Mouse (Mus musculus) MEL (cell line): Measurements from ENCODE around the gene Rheb.

Experiments used
- CHD2 ChIP-seq: IDR thresholded peaks from 2 replicates; pipeline ENCODE4 v1.6.1; 2011; ENCODE audit warnings: low read length, improper control_type of control experiment
- CTCF ChIP-seq, 3 experiments: IDR thresholded peaks in 2 of 3; conservative IDR thresholded peaks in 1 of 3; 2 replicates each; pipeline ENCODE4 v1.5.1; 2011 to 2012; ENCODE audit warnings: low read length in 3 of 3, low read depth in 2 of 3, mild to moderate bottlenecking in 2 of 3, improper control_type of control experiment in 1 of 3, inconsistent platforms in 1 of 3, mixed read lengths in 1 of 3, moderate library complexity in 1 of 3; ENCODE audit not compliant: control insufficient read depth in 1 of 3, insufficient read depth in 1 of 3, poor library complexity in 1 of 3, severe bottlenecking in 1 of 3
- EP300 ChIP-seq, 2 experiments: IDR thresholded peaks; 2 replicates each; pipeline ENCODE4 v1.6.1; 2011; ENCODE audit warnings: improper control_type of control experiment in 2 of 2, low read length in 2 of 2, low read depth in 1 of 2, mild to moderate bottlenecking in 1 of 2
- GATA1 ChIP-seq: IDR thresholded peaks from 2 replicates; pipeline ENCODE4 v1.6.1; 2011; ENCODE audit warnings: low read depth, low read length, improper control_type of control experiment
- MYB ChIP-seq: IDR thresholded peaks from 2 replicates; pipeline ENCODE4 v1.6.1; 2011; ENCODE audit warnings: mild to moderate bottlenecking, low read depth, low read length, improper control_type of control experiment
- NELFE ChIP-seq: IDR thresholded peaks from 2 replicates; pipeline ENCODE4 v1.6.1; 2011; ENCODE audit warnings: low read depth, low read length, improper control_type of control experiment
- POLR2AphosphoS2 ChIP-seq: IDR thresholded peaks from 2 replicates; pipeline ENCODE4 v1.6.1; 2011; ENCODE audit warnings: low read length, improper control_type of control experiment
- TAL1 ChIP-seq: IDR thresholded peaks from 2 replicates; pipeline ENCODE4 v1.6.1; 2012; ENCODE audit warnings: mild to moderate bottlenecking, inconsistent platforms, low read length, moderate library complexity, mixed read lengths
- TCF12 ChIP-seq: IDR thresholded peaks from 2 replicates; pipeline ENCODE4 v1.6.1; 2014; ENCODE audit warnings: low read depth, mild to moderate bottlenecking, inconsistent platforms, low read length, improper control_type of control experiment, moderate library complexity

GRCm38 (mm10) chr5:24859771-24860540 lies 17.5 kb upstream of the Rheb start:
- no peak for TF ChIP-seq POLR2AphosphoS2
- no peak for TF ChIP-seq TAL1
- no peak for TF ChIP-seq CTCF (IDR thresholded peaks at IDR 0.05 in 2 of 3, conservative IDR thresholded peaks at IDR 0.05 in 1 of 3; ENCODE audit: control insufficient read depth in 1 of 3, insufficient read depth in 1 of 3, low read depth in 2 of 3, low read length in 3 of 3, poor library complexity in 1 of 3, severe bottlenecking in 1 of 3)
- peak; percentile 88 for TF ChIP-seq GATA1
- TF ChIP-seq NELFE, result no peak
- TF ChIP-seq EP300 (IDR thresholded peaks at IDR 0.05; ENCODE audit: low read depth in 1 of 2, low read length in 2 of 2), result peak; percentile 78 to 79
- TF ChIP-seq MYB, result peak; percentile 46; the same call in 1 of the 2 replicates
- no peak for TF ChIP-seq CHD2
- peak; percentile 80 for TF ChIP-seq TCF12
